Mouse (Mus musculus) heart, postnatal 14 days (tissue): ENCODE measurements around the gene Scfd2. TPM values are rescaled to one million over a fixed set of nuclear protein-coding genes. Genes with fewer than 3 reads are reported as not detected.

Experiments used
- DNase-seq, 2 experiments: peaks; one replicate each; pipeline ENCODE4 v3.0.0; 2021 to 2022
- intact Hi-C: fragments of 180-260 bp; cut with DNase I; formaldehyde crosslinking; loops from one replicate; pipeline ENCODE4 v1.15.1; 2025
- total RNA-seq, 2 experiments: library from RNA; stranded (reverse); gene quantifications; 2 replicates each; pipeline ENCODE4 v1.2.3; 2021

The Scfd2 gene
- total RNA-seq, 2 experiments from 2014 or later = 11.7 to 13.4 TPM

- peak; percentile 97 to 98 for DNase-seq
- intact Hi-C loops = loop anchor here (2.0 to 5.0 kb wide), 5 partner anchors 48 to 343 kb away; no protein-coding TSS in a partner anchor
These were observed 336.5 kb downstream of the Scfd2 start, which contains the start of gene Rasl11b for GRCm38 (mm10) chr5:74194841-74195613. Gene Rasl11b, plus strand, starts transcription at chr5:74195286.

- intact Hi-C loops = loop anchor here (2.0 kb wide), 1 partner anchor 85 kb away; no protein-coding TSS in a partner anchor
- DNase-seq = no peak
These were observed 337.3 kb downstream of the Scfd2 start for GRCm38 (mm10) chr5:74194027-74194840.

- no peak for DNase-seq
- intact Hi-C loops = loop anchor here (2.0 kb wide), 1 partner anchor 85 kb away; no protein-coding TSS in a partner anchor
These were observed 337.9 kb downstream of the Scfd2 start for GRCm38 (mm10) chr5:74193626-74194025.

GRCm38 (mm10) chr5:74193008-74193407, 338.6 kb downstream of the Scfd2 start:
- intact Hi-C loops = no loop called here
- DNase-seq = no peak

GRCm38 (mm10) chr5:74190911-74191310, 340.6 kb downstream of the Scfd2 start:
- intact Hi-C loops = no loop called here
- DNase-seq = no peak

- peak; percentile 33 to 48 for DNase-seq
- intact Hi-C loops = no loop called here
These were observed 341.4 kb downstream of the Scfd2 start for GRCm38 (mm10) chr5:74190161-74190491.

GRCm38 (mm10) chr5:74189484-74190160, 341.9 kb downstream of the Scfd2 start:
- intact Hi-C loops = no loop called here
- no peak for DNase-seq

- intact Hi-C loops = no loop called here
- no peak for DNase-seq
These were observed 342.7 kb downstream of the Scfd2 start for GRCm38 (mm10) chr5:74188886-74189285.

- intact Hi-C loops = no loop called here
- no peak for DNase-seq
These were observed 343.5 kb downstream of the Scfd2 start for GRCm38 (mm10) chr5:74188076-74188475.

- intact Hi-C loops = no loop called here
- no peak for DNase-seq
These were observed 347.0 kb downstream of the Scfd2 start for GRCm38 (mm10) chr5:74184607-74185006.

- intact Hi-C loops = no loop called here
- no peak for DNase-seq
These were observed 348.4 kb downstream of the Scfd2 start for GRCm38 (mm10) chr5:74183118-74183517.

- intact Hi-C loops = no loop called here
These were observed 351.3 kb downstream of the Scfd2 start for GRCm38 (mm10) chr5:74180216-74180615.

GRCm38 (mm10) chr5:74175526-74176270, 355.9 kb downstream of the Scfd2 start:
- intact Hi-C loops = no loop called here
- peak; percentile 48 to 60 for DNase-seq

More at GRCm38 (mm10) chr5:74180216-74180615, 351.3 kb downstream of the Scfd2 start:
- no peak for DNase-seq

GRCm38 (mm10) chr5:74173162-74173844, 358.3 kb downstream of the Scfd2 start:
- peak; percentile 18 to 39 for DNase-seq
- intact Hi-C loops = loop anchor here (1.0 kb wide), 1 partner anchor 80 kb away; no protein-coding TSS in a partner anchor

GRCm38 (mm10) chr5:74172208-74172607, 359.4 kb downstream of the Scfd2 start:
- peak; percentile 43 to 59 for DNase-seq
- intact Hi-C loops = no loop called here

GRCm38 (mm10) chr5:74171768-74172167, 359.8 kb downstream of the Scfd2 start:
- intact Hi-C loops = no loop called here
- DNase-seq = no peak

- DNase-seq = no peak
- intact Hi-C loops = no loop called here
These were observed 363.5 kb downstream of the Scfd2 start for GRCm38 (mm10) chr5:74168085-74168484.

GRCm38 (mm10) chr5:74166642-74167041, 364.9 kb downstream of the Scfd2 start:
- intact Hi-C loops = no loop called here
- DNase-seq = no peak

GRCm38 (mm10) chr5:74164547-74164946, 367.0 kb downstream of the Scfd2 start:
- no peak for DNase-seq
- intact Hi-C loops = no loop called here
